Mouse (Mus musculus) MEL-GATA-1-ER (cell line): ENCODE measurements around the gene Tbcd.
"Not testable (repeated sequence)": the region's sequence is repeated elsewhere in the genome, so short reads cannot be mapped to it uniquely, and the experiment has no call there.

ENCODE experiments used
- DNase-seq: peaks from one replicate; pipeline ENCODE4 v3.0.0-alpha.2; 2012; ENCODE audit warnings: low read depth; ENCODE audit errors: extremely low read depth

Gene Tbcd

DNA sequence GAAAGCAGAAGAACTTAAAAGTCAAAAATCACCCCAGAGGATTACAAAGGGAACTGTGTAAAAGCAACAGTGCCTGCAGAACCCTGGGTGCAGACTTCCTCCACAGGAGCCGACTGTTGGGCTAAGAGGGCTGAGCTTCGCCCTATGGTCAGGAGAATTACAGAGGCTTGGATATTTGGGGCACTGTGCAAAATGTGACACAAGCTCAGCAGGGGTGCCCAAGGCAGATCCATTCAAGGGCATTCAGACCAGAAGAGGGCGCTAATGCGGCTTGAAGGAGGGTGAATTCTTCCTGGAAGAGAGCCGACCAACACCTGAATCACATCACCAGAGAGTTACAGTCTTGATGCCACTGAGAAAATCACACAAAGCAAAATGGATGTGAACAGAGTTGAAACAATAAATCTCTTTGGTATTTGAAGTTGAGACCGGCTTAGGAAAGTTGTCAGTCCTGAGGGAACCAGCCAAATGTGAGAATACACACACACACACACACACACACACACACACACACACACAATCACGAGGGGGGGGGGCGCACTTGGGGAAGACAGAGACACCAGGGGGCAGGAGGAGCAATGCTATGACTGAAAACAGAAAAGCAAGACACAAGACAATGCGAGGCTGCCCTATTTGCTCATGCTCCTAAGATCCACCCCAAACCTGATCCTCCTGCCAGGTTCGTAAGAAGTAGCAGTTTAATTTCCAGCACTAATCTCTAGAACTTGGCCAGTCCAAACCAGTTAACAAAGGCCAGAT, 201.0 kb downstream of the Tbcd start:
- DNase-seq: no peak

DNA sequence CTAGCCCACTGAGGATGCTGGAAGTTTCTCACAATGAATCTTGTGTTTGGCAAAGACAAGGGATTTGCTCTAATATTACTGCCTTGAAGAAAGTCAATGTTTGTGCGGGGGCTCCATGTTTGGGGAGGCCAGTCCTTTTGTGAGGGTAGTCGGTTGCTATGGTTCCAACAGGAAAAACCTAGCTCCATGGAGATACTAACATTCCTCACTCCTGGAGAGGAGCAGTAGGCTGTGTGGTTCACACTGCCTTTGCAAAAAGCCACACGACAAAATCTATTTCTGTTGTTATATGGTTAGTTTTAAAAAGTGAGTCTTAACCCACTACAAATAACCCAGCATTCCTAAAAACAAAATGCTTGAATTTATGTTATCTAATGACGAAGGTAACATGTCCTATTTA, 201.9 kb downstream of the Tbcd start:
- DNase-seq: no peak

DNA sequence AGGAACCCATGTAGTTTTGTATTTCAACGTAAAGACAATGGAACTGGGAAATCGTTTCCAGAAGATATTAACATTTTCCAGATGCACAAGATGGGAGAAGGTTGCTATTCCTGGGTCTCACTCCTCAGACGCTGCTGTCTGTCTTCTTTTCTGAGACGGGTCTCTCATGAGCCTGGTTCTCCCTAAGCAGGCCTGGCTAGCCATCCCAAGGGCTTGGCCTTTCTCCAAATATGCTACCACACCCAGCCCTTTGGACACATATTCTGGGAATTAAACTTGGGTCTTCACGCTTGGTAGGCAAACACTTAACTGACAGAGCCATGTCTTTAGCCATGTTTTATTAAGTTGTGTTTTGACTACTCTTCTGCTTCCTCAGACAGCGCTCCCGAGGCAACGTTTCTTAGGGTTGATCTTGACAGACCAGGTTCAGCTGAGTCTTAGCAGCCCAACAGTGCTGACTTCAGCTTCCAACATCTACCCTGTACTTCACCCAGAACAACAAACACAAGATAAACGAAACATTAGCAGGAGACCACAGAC, 202.7 kb downstream of the Tbcd start:
- no peak for DNase-seq

DNA sequence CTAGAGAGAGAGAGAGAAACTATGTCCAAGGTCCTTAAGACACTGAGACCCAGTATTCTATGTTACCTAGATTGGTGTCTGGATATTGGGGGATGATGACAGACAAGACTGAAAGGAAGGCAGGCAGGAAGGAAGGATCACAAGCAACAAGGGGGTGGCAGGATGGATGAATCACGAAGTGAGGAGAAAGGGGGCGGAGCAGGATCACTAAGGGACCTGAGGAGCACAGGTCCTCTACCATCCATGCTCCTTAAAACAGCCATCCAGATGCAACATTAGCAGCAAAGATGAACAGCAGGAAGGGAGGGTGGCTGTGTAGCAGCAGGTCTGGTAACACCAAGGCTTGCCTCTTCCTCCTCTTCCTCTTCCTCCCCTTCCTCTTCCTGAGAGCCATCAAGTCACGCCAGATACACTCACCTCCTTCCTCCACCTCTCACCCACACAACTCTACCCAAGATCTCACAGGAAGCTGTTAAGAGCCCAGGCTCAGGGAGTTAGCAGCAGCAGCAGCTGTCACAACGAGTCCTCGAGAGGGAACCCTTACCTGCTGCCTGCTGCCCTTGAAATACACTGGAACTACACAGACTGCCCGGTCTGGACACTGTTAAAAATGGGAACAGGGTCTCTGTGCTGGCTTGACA, 203.5 kb downstream of the Tbcd start:
- no peak for DNase-seq

DNA sequence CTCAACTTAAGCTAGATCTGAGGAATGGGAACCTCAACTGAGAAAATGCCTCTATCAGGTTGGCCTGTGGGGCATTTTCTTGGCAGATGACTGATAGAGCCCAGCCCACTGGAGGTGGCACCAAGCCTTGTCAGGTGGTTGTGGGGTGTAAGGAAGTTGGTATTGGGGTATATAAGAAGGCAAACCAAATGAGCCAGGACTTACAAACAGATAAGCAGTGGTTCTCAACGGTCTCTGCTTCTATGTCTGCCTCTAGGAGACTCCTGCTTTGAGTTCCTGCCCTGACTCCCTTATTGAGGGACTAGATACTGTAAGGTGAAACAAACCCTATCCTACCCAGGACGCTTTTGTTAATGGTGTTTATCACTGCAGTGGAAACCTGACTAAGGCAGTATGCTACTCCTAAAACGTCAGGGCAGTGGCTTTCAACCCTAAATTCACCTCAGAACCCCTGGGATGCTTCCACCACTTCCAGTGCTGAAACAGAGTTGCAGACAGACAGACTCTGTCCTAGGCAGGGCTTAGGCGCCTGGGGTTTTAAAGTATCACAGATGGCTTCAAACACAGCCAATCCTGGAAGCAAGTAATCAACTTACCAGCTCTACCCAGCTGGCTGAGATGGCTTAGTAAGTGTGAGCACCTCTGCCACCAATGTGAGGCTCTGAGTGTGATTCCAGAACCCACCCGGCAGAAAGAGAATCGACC, 204.2 kb downstream of the Tbcd start:
- peak; percentile 39 for DNase-seq

DNA sequence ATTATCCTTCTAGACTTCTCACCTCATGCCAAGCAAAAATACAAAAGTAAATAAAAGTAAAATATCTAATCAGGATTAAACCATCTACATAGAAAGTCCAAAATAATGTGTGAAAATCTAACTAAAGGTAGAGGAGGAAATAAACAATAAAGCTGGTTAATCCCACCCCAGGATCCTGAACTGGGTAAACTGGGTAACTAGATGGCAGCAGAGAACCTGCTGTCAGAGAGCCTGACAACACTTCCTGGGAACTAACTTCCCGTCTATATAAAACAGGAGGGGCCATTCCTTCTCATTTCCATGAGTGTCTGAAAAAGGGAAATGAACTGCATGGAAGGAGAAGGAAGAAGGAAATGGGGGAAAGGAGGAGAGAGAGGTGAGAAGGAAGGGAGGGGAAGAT, 206.4 kb downstream of the Tbcd start:
- DNase-seq: no peak

DNA sequence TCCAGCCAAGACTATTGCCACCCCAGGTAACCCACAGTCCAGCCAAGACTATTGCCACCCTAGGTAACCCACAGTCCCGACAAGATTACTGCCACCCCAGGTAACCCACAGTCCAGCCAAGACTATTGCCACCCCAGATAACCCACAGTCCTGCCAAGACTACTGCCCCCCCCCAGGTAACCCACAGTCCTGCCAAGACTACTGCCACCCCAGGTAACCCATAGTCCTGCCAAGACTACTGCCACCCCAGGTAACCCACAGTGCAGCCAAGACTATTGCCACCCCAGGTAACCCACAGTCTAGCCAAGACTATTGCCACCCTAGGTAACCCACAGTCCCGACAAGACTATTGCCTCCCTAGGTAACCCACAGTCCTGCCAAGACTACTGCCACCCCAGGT, 208.9 kb downstream of the Tbcd start:
- DNase-seq: not testable (repeated sequence)

DNA sequence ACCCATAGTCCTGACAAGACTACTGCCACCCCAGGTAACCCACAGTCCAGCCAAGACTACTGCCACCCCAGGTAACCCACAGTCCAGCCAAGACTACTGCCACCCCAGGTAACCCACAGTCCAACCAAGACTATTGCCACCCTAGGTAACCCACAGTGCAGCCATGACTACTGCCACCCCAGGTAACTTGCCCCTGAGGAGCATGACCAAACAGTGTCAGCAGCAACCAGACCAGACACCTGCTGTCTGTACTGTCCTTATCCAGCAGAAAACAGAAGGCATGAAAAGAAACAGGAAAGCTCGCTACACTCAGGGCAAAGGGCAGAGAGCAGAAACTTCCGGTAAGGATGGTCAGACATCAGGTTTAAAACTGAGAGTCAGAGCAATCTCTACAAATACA, 209.4 kb downstream of the Tbcd start:
- no peak for DNase-seq
